Mouse (Mus musculus) myocyte (in vitro differentiated cells): Measurements from ENCODE around the gene Emc6.

Experiments used
- CEBPB ChIP-seq: IDR thresholded peaks from 2 replicates; pipeline ENCODE4 v1.6.1; 2011; ENCODE audit warnings: mild to moderate bottlenecking, moderate library complexity; ENCODE audit not compliant: poor library complexity, insufficient read depth, severe bottlenecking
- E2F4 ChIP-seq: IDR thresholded peaks from one replicate; pipeline ENCODE4 v1.6.1; 2011; ENCODE audit warnings: mild to moderate bottlenecking, control low read depth, moderate library complexity; ENCODE audit not compliant: insufficient read depth
- MAX ChIP-seq: IDR thresholded peaks from one replicate; pipeline ENCODE4 v1.6.1; 2011; ENCODE audit warnings: low read depth, mild to moderate bottlenecking, control low read depth
- MYOD1 ChIP-seq, 3 experiments: IDR thresholded peaks; one replicate each; pipeline ENCODE4 v1.6.1; 2011; ENCODE audit warnings: control low read depth in 2 of 3, low read depth in 2 of 3, mild to moderate bottlenecking in 2 of 3, moderate library complexity in 1 of 3; ENCODE audit not compliant: insufficient read length in 2 of 3, control insufficient read depth in 1 of 3
- MYOG ChIP-seq, 3 experiments: IDR thresholded peaks; one replicate each; pipeline ENCODE4 v1.6.1; 2011; ENCODE audit warnings: control low read depth in 2 of 3, low read depth in 2 of 3, mild to moderate bottlenecking in 2 of 3; ENCODE audit not compliant: insufficient read length in 2 of 3, control insufficient read depth in 1 of 3, insufficient read depth in 1 of 3
- POLR2A ChIP-seq: IDR thresholded peaks from one replicate; pipeline ENCODE4 v1.6.1; 2011; ENCODE audit warnings: low read depth, mild to moderate bottlenecking, control low read depth, moderate library complexity; ENCODE audit not compliant: insufficient read length
- POLR2AphosphoS2 ChIP-seq: IDR thresholded peaks from one replicate; pipeline ENCODE4 v1.6.1; 2011; ENCODE audit warnings: low read depth, control low read depth; ENCODE audit not compliant: insufficient read length
- REST ChIP-seq: IDR thresholded peaks from one replicate; pipeline ENCODE4 v1.6.1; 2011; ENCODE audit warnings: mild to moderate bottlenecking, control low read depth, moderate library complexity; ENCODE audit not compliant: insufficient read depth, insufficient read length
- SRF ChIP-seq: IDR thresholded peaks from one replicate; pipeline ENCODE4 v1.6.1; 2011; ENCODE audit warnings: low read depth; ENCODE audit not compliant: control insufficient read depth, insufficient read length
- TCF12 ChIP-seq: IDR thresholded peaks from one replicate; pipeline ENCODE4 v1.6.1; 2011; ENCODE audit warnings: mild to moderate bottlenecking, control low read depth; ENCODE audit not compliant: poor library complexity, insufficient read depth, severe bottlenecking
- USF1 ChIP-seq: IDR thresholded peaks from one replicate; pipeline ENCODE4 v1.6.1; 2011; ENCODE audit warnings: low read depth, mild to moderate bottlenecking, control low read depth, moderate library complexity

GRCm38 (mm10) chr11:73199879-73200278 is 23.0 kb upstream of the Emc6 start:
- TF ChIP-seq POLR2A: no peak
- no peak for TF ChIP-seq TCF12
- no peak for TF ChIP-seq USF1
- TF ChIP-seq SRF: no peak
- no peak for TF ChIP-seq MAX
- no peak for TF ChIP-seq E2F4
- no peak for TF ChIP-seq MYOD1 (IDR thresholded peaks at IDR 0.05; ENCODE audit: control insufficient read depth in 1 of 3, insufficient read length in 2 of 3, low read depth in 2 of 3)
- TF ChIP-seq REST: no peak
- no peak for TF ChIP-seq CEBPB
- TF ChIP-seq MYOG (IDR thresholded peaks at IDR 0.05; ENCODE audit: control insufficient read depth in 1 of 3, insufficient read depth in 1 of 3, insufficient read length in 2 of 3, low read depth in 2 of 3): no peak
- TF ChIP-seq POLR2AphosphoS2: no peak
